Mouse (Mus musculus): ENCODE results near the gene Hdac10. TPM values are rescaled to one million over a fixed set of nuclear protein-coding genes. Genes with fewer than 3 reads are reported as not detected.

Gene Hdac10
- total RNA-seq, 2 experiments from 2014 or later, result 9.0 to 9.5 TPM

- DNase-seq, result no peak
Observed at GRCm38 (mm10) chr15:89148496-89149270, 20.2 kb upstream of the Hdac10 start.

- no peak for DNase-seq
Observed at GRCm38 (mm10) chr15:89147895-89148294, 19.4 kb upstream of the Hdac10 start.

GRCm38 (mm10) chr15:89147456-89147855 is 19.0 kb upstream of the Hdac10 start:
- DNase-seq, result no peak

GRCm38 (mm10) chr15:89147024-89147423 is 18.5 kb upstream of the Hdac10 start:
- DNase-seq, result no peak

- peak; percentile 46 for DNase-seq
Observed at GRCm38 (mm10) chr15:89146537-89146936, 18.0 kb upstream of the Hdac10 start.

GRCm38 (mm10) chr15:89145813-89146350 is 17.4 kb upstream of the Hdac10 start:
- no peak for DNase-seq

GRCm38 (mm10) chr15:89144965-89145364 is 16.5 kb upstream of the Hdac10 start:
- no peak for DNase-seq

GRCm38 (mm10) chr15:89143134-89143533 is 14.6 kb upstream of the Hdac10 start:
- DNase-seq, result no peak

- DNase-seq, result no peak
Observed at GRCm38 (mm10) chr15:89141905-89142304, 13.4 kb upstream of the Hdac10 start.

- no peak for DNase-seq
Observed at GRCm38 (mm10) chr15:89141443-89141842, 12.9 kb upstream of the Hdac10 start.

GRCm38 (mm10) chr15:89140659-89141252 is 12.3 kb upstream of the Hdac10 start, which contains the start of gene Mapk12:
TSS of gene Mapk12 (minus strand) at chr15:89140703.
- DNase-seq, result peak; percentile 74

GRCm38 (mm10) chr15:89140048-89140658 is 11.7 kb upstream of the Hdac10 start:
- peak; percentile 57 for DNase-seq

GRCm38 (mm10) chr15:89138531-89138930 is 10.0 kb upstream of the Hdac10 start:
- DNase-seq, result no peak

- DNase-seq, result no peak
Observed at GRCm38 (mm10) chr15:89138046-89138405, 9.5 kb upstream of the Hdac10 start.

GRCm38 (mm10) chr15:89137378-89138045 is 9.0 kb upstream of the Hdac10 start:
- DNase-seq, result peak; percentile 39

GRCm38 (mm10) chr15:89136461-89137155 is 8.1 kb upstream of the Hdac10 start:
- no peak for DNase-seq

- no peak for DNase-seq
Observed at GRCm38 (mm10) chr15:89131316-89131715, 2.8 kb upstream of the Hdac10 start.

- no peak for DNase-seq
Observed at GRCm38 (mm10) chr15:89130245-89130644, 1.7 kb upstream of the Hdac10 start.

GRCm38 (mm10) chr15:89127364-89127940 is 1.0 kb downstream of the Hdac10 start:
- DNase-seq, result no peak

- no peak for DNase-seq
Observed at GRCm38 (mm10) chr15:89126622-89127021, 1.9 kb downstream of the Hdac10 start.

GRCm38 (mm10) chr15:89125351-89125750 is 3.1 kb downstream of the Hdac10 start:
- DNase-seq, result no peak

- no peak for DNase-seq
Observed at GRCm38 (mm10) chr15:89124312-89124711, 4.2 kb downstream of the Hdac10 start.

Data from heart, postnatal 4 days (tissue).